Mouse (Mus musculus): ENCODE results near the gene Hist2h2ac. TPM values are rescaled to one million over a fixed set of nuclear protein-coding genes. Genes with fewer than 3 reads are reported as not detected.

Gene Hist2h2ac
- polyA plus RNA-seq, 1 experiment from 2014 or later: 1.3 TPM

- peak overlapping the region; percentile 84 for H3K4me2 ChIP-seq (ENCODE audit: low read length)
- WGBS: 3% methylated on average over 27 of the region's 27 CpGs
- ATAC-seq: peak; percentile 32; the same call in 1 of the 2 replicates
- H3K27me3 ChIP-seq (replicated peaks; ENCODE audit: control insufficient read depth, insufficient read depth, low read length): no peaks in the 10 kb centered on the region
- H3K4me3 ChIP-seq (ENCODE audit: low read length): peak overlapping the region; percentile 65
- H3K9me3 ChIP-seq (ENCODE audit: control insufficient read depth, low read length): no peaks in the 10 kb centered on the region
- H3K27ac ChIP-seq (ENCODE audit: low read depth, low read length): peak overlapping the region; percentile 84
- peak overlapping the region; percentile 66 for H3K9ac ChIP-seq (ENCODE audit: low read depth, low read length)
- H3K36me3 ChIP-seq (ENCODE audit: control insufficient read depth, insufficient read depth, low read length): no peaks in the 10 kb centered on the region
- H3K4me1 ChIP-seq (ENCODE audit: control insufficient read depth, insufficient read depth, low read depth, low read length): peaks cover 21% of the 10 kb centered on the region
Measured at GRCm38 (mm10) chr3:96263558-96264403, 43.1 kb upstream of the Hist2h2ac start.

- no peaks in the 10 kb centered on the region for H3K9me3 ChIP-seq (ENCODE audit: control insufficient read depth, low read length)
- H3K4me1 ChIP-seq (ENCODE audit: control insufficient read depth, insufficient read depth, low read depth, low read length): peaks cover 19% of the 10 kb centered on the region
- H3K36me3 ChIP-seq (ENCODE audit: control insufficient read depth, insufficient read depth, low read length): no peaks in the 10 kb centered on the region
- no peaks in the 10 kb centered on the region for H3K27me3 ChIP-seq (replicated peaks; ENCODE audit: control insufficient read depth, insufficient read depth, low read length)
- ATAC-seq: peak; percentile 93
- peak within 1 kb of the TSS; percentile 65 for H3K4me3 ChIP-seq (ENCODE audit: low read length)
- peak within 1 kb of the TSS; percentile 83 for H3K9ac ChIP-seq (ENCODE audit: low read depth, low read length)
- under 1% methylated on average over 40 of the region's 40 CpGs for WGBS
- peak within 1 kb of the TSS; percentile 84 for H3K4me2 ChIP-seq (ENCODE audit: low read length)
- H3K27ac ChIP-seq (ENCODE audit: low read depth, low read length): peak within 1 kb of the TSS; percentile 97
Measured at GRCm38 (mm10) chr3:96262979-96263550, 42.4 kb upstream of the Hist2h2ac start, which contains the start of gene Hist2h4. Hist2h4 (minus strand) TSS chr3:96263311.

- WGBS: under 1% methylated on average over 19 of the region's 19 CpGs
- Histone ChIP-seq H3K9ac (ENCODE audit: low read depth, low read length) (peak overlapping the region; percentile 83), H3K4me1 (ENCODE audit: control insufficient read depth, insufficient read depth, low read depth, low read length) (peaks cover 16% of the 10 kb centered on the region), H3K4me3 (ENCODE audit: low read length) (peak overlapping the region; percentile 65), H3K36me3 (ENCODE audit: control insufficient read depth, insufficient read depth, low read length) (no peaks in the 10 kb centered on the region), H3K9me3 (ENCODE audit: control insufficient read depth, low read length) (no peaks in the 10 kb centered on the region), H3K27ac (ENCODE audit: low read depth, low read length) (peak overlapping the region; percentile 97), H3K4me2 (ENCODE audit: low read length) (peak overlapping the region; percentile 84), H3K27me3 (replicated peaks; ENCODE audit: control insufficient read depth, insufficient read depth, low read length) (no peaks in the 10 kb centered on the region)
- peak; percentile 83 for ATAC-seq
Measured at GRCm38 (mm10) chr3:96262216-96262875, 41.7 kb upstream of the Hist2h2ac start.

- 47% methylated on average over 3 of the region's 3 CpGs for WGBS
- Histone ChIP-seq H3K4me1 (ENCODE audit: control insufficient read depth, insufficient read depth, low read depth, low read length) (peaks cover 16% of the 10 kb centered on the region), H3K9me3 (ENCODE audit: control insufficient read depth, low read length) (no peaks in the 10 kb centered on the region), H3K27me3 (replicated peaks; ENCODE audit: control insufficient read depth, insufficient read depth, low read length) (no peaks in the 10 kb centered on the region), H3K4me2 (ENCODE audit: low read length) (peak overlapping the region; percentile 84), H3K4me3 (ENCODE audit: low read length) (peak overlapping the region; percentile 65), H3K27ac (ENCODE audit: low read depth, low read length) (peak overlapping the region; percentile 97), H3K36me3 (ENCODE audit: control insufficient read depth, insufficient read depth, low read length) (no peaks in the 10 kb centered on the region), H3K9ac (ENCODE audit: low read depth, low read length) (peak overlapping the region; percentile 83)
- ATAC-seq: no peak
Measured at GRCm38 (mm10) chr3:96261623-96262022, 40.9 kb upstream of the Hist2h2ac start.

- peaks cover 16% of the 10 kb centered on the region for H3K4me1 ChIP-seq (ENCODE audit: control insufficient read depth, insufficient read depth, low read depth, low read length)
- H3K9ac ChIP-seq (ENCODE audit: low read depth, low read length): no peak overlapping the region
- no peak for ATAC-seq
- H3K4me2 ChIP-seq (ENCODE audit: low read length): no peak overlapping the region
- no peaks in the 10 kb centered on the region for H3K27me3 ChIP-seq (replicated peaks; ENCODE audit: control insufficient read depth, insufficient read depth, low read length)
- no peak overlapping the region for H3K27ac ChIP-seq (ENCODE audit: low read depth, low read length)
- no peaks in the 10 kb centered on the region for H3K9me3 ChIP-seq (ENCODE audit: control insufficient read depth, low read length)
- 91% methylated on average over 5 of the region's 5 CpGs for WGBS
- no peak overlapping the region for H3K4me3 ChIP-seq (ENCODE audit: low read length)
- no peaks in the 10 kb centered on the region for H3K36me3 ChIP-seq (ENCODE audit: control insufficient read depth, insufficient read depth, low read length)
Measured at GRCm38 (mm10) chr3:96260220-96260619, 39.5 kb upstream of the Hist2h2ac start.

GRCm38 (mm10) chr3:96257190-96257589 is 36.5 kb upstream of the Hist2h2ac start:
- H3K9me3 ChIP-seq (ENCODE audit: control insufficient read depth, low read length): no peaks in the 10 kb centered on the region
- H3K27me3 ChIP-seq (replicated peaks; ENCODE audit: control insufficient read depth, insufficient read depth, low read length): no peaks in the 10 kb centered on the region
- no peak overlapping the region for H3K27ac ChIP-seq (ENCODE audit: low read depth, low read length)
- no peak for ATAC-seq
- H3K4me2 ChIP-seq (ENCODE audit: low read length): no peak overlapping the region
- WGBS: 84% methylated on average over 3 of the region's 3 CpGs
- H3K4me1 ChIP-seq (ENCODE audit: control insufficient read depth, insufficient read depth, low read depth, low read length): peaks cover 7% of the 10 kb centered on the region
- no peak overlapping the region for H3K4me3 ChIP-seq (ENCODE audit: low read length)
- H3K9ac ChIP-seq (ENCODE audit: low read depth, low read length): no peak overlapping the region
- no peaks in the 10 kb centered on the region for H3K36me3 ChIP-seq (ENCODE audit: control insufficient read depth, insufficient read depth, low read length)

GRCm38 (mm10) chr3:96255926-96256593 is 35.4 kb upstream of the Hist2h2ac start:
- H3K36me3 ChIP-seq (ENCODE audit: control insufficient read depth, insufficient read depth, low read length): no peaks in the 10 kb centered on the region
- no peak overlapping the region for H3K4me3 ChIP-seq (ENCODE audit: low read length)
- no peaks in the 10 kb centered on the region for H3K9me3 ChIP-seq (ENCODE audit: control insufficient read depth, low read length)
- no peaks in the 10 kb centered on the region for H3K4me1 ChIP-seq (ENCODE audit: control insufficient read depth, insufficient read depth, low read depth, low read length)
- no peak for ATAC-seq
- no peaks in the 10 kb centered on the region for H3K27me3 ChIP-seq (replicated peaks; ENCODE audit: control insufficient read depth, insufficient read depth, low read length)
- no peak overlapping the region for H3K27ac ChIP-seq (ENCODE audit: low read depth, low read length)
- no peak overlapping the region for H3K9ac ChIP-seq (ENCODE audit: low read depth, low read length)
- no peak overlapping the region for H3K4me2 ChIP-seq (ENCODE audit: low read length)
- 85% methylated on average over 5 of the region's 5 CpGs for WGBS

- peak; percentile 63 for ATAC-seq
- H3K9me3 ChIP-seq (ENCODE audit: control insufficient read depth, low read length): no peaks in the 10 kb centered on the region
- H3K4me2 ChIP-seq (ENCODE audit: low read length): no peak overlapping the region
- no peak overlapping the region for H3K27ac ChIP-seq (ENCODE audit: low read depth, low read length)
- no peaks in the 10 kb centered on the region for H3K4me1 ChIP-seq (ENCODE audit: control insufficient read depth, insufficient read depth, low read depth, low read length)
- no peaks in the 10 kb centered on the region for H3K27me3 ChIP-seq (replicated peaks; ENCODE audit: control insufficient read depth, insufficient read depth, low read length)
- no peak overlapping the region for H3K9ac ChIP-seq (ENCODE audit: low read depth, low read length)
- H3K4me3 ChIP-seq (ENCODE audit: low read length): no peak overlapping the region
- 65% methylated on average over 10 of the region's 10 CpGs for WGBS
- H3K36me3 ChIP-seq (ENCODE audit: control insufficient read depth, insufficient read depth, low read length): no peaks in the 10 kb centered on the region
Measured at GRCm38 (mm10) chr3:96254683-96255355, 34.1 kb upstream of the Hist2h2ac start.

All from hindbrain, embryonic 16.5 days (tissue).